Comparison of ENCODE assay signal across 12 mouse cellular contexts in the genomic region with DNA sequence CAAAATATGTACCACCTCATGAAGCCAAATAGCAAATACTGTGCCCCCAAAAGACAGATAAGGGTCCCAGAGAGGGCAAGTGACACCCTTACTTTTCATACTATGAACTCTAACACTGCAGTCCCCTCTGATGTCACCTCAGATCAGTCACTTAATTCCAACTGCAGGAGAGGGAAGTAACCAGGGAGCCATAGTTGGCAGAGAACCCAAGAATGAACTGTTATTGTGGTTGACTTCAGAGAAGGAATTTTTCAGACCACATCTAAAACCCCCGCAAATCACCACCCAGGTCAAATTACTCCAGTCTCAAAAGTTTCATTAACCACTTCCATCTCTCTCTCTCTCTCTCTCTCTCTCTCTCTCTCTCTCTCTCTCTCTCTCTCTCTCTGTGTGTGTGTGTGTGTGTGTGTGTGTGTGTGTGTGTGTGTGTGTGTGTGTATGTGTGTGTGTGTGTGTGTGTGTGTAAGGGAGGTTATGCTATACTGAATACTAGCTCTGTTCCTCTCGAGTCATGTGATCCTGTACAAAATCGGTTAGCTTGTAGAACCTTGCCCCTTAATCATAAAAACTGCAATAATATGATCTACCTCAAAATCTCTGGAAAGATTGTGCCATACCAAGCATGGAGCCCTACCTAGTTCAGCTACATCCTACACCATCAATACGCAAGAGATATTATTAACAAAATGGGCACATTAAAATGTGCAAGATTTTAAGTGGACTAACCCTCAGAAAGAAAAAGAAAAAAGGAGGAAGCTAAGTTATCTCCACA.
DNase-seq lines count a peak whose midpoint lies in the region; ATAC-seq and TF ChIP-seq lines count a peak whose summit lies in the region.
"Had no signal": no experiment of that assay in that cellular context is flagged by ENCODE, and none has a peak within 500 bp of the region (broad histone marks: within the 10 kb centered on the region; RNA-seq: fewer than 3 reads in every experiment).

No protein-coding gene starts in this region.

- no peaks in the 10 kb centered on the region for H3K36me3 ChIP-seq in intestine, embryonic 16.5 days (ENCODE audit: control insufficient read depth, insufficient read depth, low read length)
- H3K36me3 ChIP-seq: forebrain, embryonic 10.5 days; stomach, embryonic 15.5 days had no signal

- no peak overlapping the region for H3K4me3 ChIP-seq in gastrocnemius, adult 2 months
- H3K4me3 ChIP-seq in layer of hippocampus, adult 2 months, result no peak overlapping the region
- no peak overlapping the region for H3K4me3 ChIP-seq in intestine, embryonic 16.5 days (ENCODE audit: low read length)
- H3K4me3 ChIP-seq: forebrain, embryonic 10.5 days; stomach, embryonic 15.5 days had no signal

- peaks cover 39% of the 10 kb centered on the region for H3K4me1 ChIP-seq in intestine, embryonic 16.5 days (ENCODE audit: control insufficient read depth, insufficient read depth, low read length)

- no peaks in the 10 kb centered on the region for H3K27me3 ChIP-seq in intestine, embryonic 16.5 days (replicated peaks; ENCODE audit: control insufficient read depth, insufficient read depth, low read length)
- H3K27me3 ChIP-seq: stomach, embryonic 15.5 days had no signal

- no peak for DNase-seq in gastrocnemius, adult 2 months
- DNase-seq in gastrocnemius, adult 8-10 months (ENCODE audit: low spot score in 2 of 2), result no peak
- no peak for DNase-seq in layer of hippocampus, adult 2 months (ENCODE audit: low spot score in 2 of 2)
- no peak for DNase-seq in layer of hippocampus, postnatal 36 days
- peak; percentile 92 for DNase-seq in Muller cell, postnatal 12 days (ENCODE audit: inconsistent ontology term)
- DNase-seq in cerebellum, postnatal 14 days, result no peak
- no peak for DNase-seq in spleen, postnatal 36 days (ENCODE audit: low spot score in 2 of 2)
- DNase-seq: adrenal gland, adult 2 months; right cerebral cortex, postnatal 25 days had no signal

- no peaks in the 10 kb centered on the region for H3K9me3 ChIP-seq in intestine, embryonic 16.5 days (ENCODE audit: control insufficient read depth, low read length)
- H3K9me3 ChIP-seq: forebrain, embryonic 10.5 days; stomach, embryonic 15.5 days had no signal

- no peak overlapping the region for H3K4me2 ChIP-seq in intestine, embryonic 16.5 days (ENCODE audit: low read depth, low read length)
- H3K4me2 ChIP-seq: stomach, embryonic 15.5 days had no signal

- TF ChIP-seq CTCF in gastrocnemius, adult 2 months (IDR thresholded peaks at IDR 0.05), result no peak
- no peak for TF ChIP-seq CTCF in layer of hippocampus, adult 2 months (conservative IDR thresholded peaks at IDR 0.05)

- H3K9ac ChIP-seq in intestine, embryonic 16.5 days (ENCODE audit: low read depth, low read length), result no peak overlapping the region
- H3K9ac ChIP-seq: stomach, embryonic 15.5 days had no signal

- H3K27ac ChIP-seq in gastrocnemius, adult 2 months, result peak overlapping the region; percentile 78
- H3K27ac ChIP-seq in layer of hippocampus, adult 2 months, result peak overlapping the region; percentile 43; the same call in 1 of the 2 replicates
- peak overlapping the region; percentile 57; the same call in 1 of the 2 replicates for H3K27ac ChIP-seq in intestine, embryonic 16.5 days (ENCODE audit: low read length)
- H3K27ac ChIP-seq: forebrain, embryonic 10.5 days had no signal

- peak; percentile 64 for ATAC-seq in intestine, embryonic 16.5 days

- WGBS in intestine, embryonic 16.5 days, result 64% methylated on average over 4 of the region's 4 CpGs

- intact Hi-C loops in gastrocnemius, adult 2 months (cut with DNase I), result no loop called here
